Mouse (Mus musculus) G1E (cell line): Measurements from ENCODE around the gene 1810046K07Rik.

ENCODE experiments used
- CTCF ChIP-seq: IDR thresholded peaks from 2 replicates; pipeline ENCODE4 v1.5.1; 2012; ENCODE audit warnings: low read depth, low read length, inconsistent platforms, mixed read lengths
- GATA1 ChIP-seq: IDR thresholded peaks from 2 replicates; pipeline ENCODE4 v1.6.1; 2012; ENCODE audit warnings: borderline replicate concordance, low read length, inconsistent platforms, mixed read lengths
- GATA2 ChIP-seq: IDR thresholded peaks from 2 replicates; pipeline ENCODE4 v1.6.1; 2012; ENCODE audit warnings: low read depth, low read length, inconsistent platforms, borderline replicate concordance
- POLR2AphosphoS5 ChIP-seq: IDR thresholded peaks from 2 replicates; pipeline ENCODE4 v1.6.1; 2012; ENCODE audit warnings: low read depth, low read length, inconsistent platforms; ENCODE audit not compliant: insufficient replicate concordance
- TAL1 ChIP-seq: conservative IDR thresholded peaks from 2 replicates; pipeline ENCODE4 v1.6.1; 2012; ENCODE audit warnings: low read depth, low read length, inconsistent platforms, mixed read lengths

DNA sequence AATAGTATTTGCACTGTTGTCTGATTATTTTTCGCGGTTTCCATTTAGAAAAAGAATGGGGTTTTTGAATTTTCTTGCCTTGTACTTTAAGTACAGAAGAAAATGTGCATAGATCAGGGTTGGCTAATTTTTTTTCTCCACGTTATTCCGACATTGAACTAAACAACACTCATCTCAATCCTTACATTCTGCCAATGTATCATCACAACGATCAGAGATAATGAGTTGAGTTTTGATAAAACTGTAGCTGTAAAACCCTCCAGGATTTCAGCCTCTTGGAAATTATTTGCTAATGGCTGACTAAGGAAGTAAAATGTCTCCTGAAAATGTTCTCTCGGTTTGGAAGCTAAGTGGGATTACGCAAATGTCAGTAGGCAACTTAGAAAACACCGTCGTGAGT, 17.1 kb upstream of the 1810046K07Rik start:
- no peak for TF ChIP-seq CTCF
- TF ChIP-seq TAL1 = no peak
- no peak for TF ChIP-seq GATA2
- TF ChIP-seq GATA1 = no peak
- no peak for TF ChIP-seq POLR2AphosphoS5
